Mouse (Mus musculus) CD4-positive naive resting alpha-beta T cell, adult 76 days (primary cell): ENCODE results near the gene E2f2. TPM values are rescaled to one million over a fixed set of nuclear protein-coding genes. Genes with fewer than 3 reads are reported as not detected.

Source experiments
- total RNA-seq: library from RNA; stranded (reverse); gene quantifications from one replicate; pipeline ENCODE4 v1.2.4, GENCODE M21; 2023

E2f2 gene
- total RNA-seq: 11.7 TPM

GRCm38 (mm10) chr4:136172011-136172541, at the start of gene E2f2:
E2f2 (plus strand) TSS chr4:136172394.

GRCm38 (mm10) chr4:136143193-136143976, 28.8 kb upstream of the E2f2 start, which contains the start of gene Id3:
Id3 (plus strand) TSS chr4:136143497.

DNA sequence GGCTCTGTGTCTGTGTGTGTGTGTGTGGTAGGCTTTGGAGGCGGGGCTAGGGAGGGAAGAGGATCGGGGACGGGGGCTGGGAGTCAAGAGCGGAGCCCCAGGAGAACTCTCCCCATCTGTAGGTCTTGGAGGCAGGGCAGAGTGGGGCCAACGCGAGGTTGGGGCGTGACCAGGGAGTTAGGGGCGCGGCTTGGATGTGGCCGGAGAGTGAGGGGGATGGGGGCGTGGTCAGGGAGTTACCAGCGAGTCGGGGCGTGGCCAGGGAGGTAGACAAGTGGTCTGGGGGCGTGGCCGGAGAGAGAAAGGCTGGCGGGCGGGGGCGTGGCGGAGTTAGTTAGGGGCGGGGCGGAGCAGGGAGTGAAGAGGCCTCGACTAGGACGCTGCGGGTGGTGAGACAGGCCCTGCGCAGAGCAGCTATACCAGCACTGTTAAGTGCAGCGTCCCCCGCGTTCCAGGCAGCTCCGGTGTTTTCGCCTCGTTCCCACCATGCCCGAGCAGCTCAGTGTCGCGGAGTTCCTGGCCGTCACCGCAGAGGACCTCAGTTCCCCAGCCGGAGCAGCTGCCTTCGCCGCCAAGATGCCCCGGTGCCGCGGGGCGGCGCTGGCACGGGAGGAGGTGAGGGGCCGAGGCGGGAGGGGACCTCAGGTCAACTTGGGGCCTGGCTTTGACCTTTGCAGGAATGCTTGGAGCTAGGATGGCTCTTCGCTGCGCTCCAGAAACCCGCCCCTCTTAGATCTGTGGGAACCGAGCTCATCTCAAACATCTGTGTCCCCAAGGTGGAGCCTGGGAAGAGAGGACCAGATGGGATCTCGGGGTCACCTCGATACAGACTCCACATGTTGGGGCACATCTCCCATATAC, 34.1 kb downstream of the E2f2 start, which contains the start of gene Asap3:
TSS of gene Asap3 (plus strand) at position 333 of the 861 bp plus-strand sequence.

Other genes starting within 250 kb of the E2f2 start
- 27.3 TPM for gene Hmgcl, start 225.9 kb upstream of the E2f2 start, total RNA-seq
- 6.7 TPM for gene Gale, start 208.7 kb upstream of the E2f2 start, total RNA-seq
- gene Lypla2, start 199.8 kb upstream of the E2f2 start, total RNA-seq: 95.1 TPM
- gene Pithd1, start 185.1 kb upstream of the E2f2 start, total RNA-seq: 27.2 TPM
- 36.0 TPM for gene Eloa, start 150.6 kb upstream of the E2f2 start, total RNA-seq
- gene Rpl11, start 119.0 kb upstream of the E2f2 start, total RNA-seq: 1,200 TPM
- gene Id3, start 28.9 kb upstream of the E2f2 start, total RNA-seq: 18.5 TPM
- gene Asap3, start 34.0 kb downstream of the E2f2 start, total RNA-seq: 0.35 TPM
- 0.91 TPM for gene Tcea3, start 75.3 kb downstream of the E2f2 start, total RNA-seq
- 8.6 TPM for gene Zfp46, start 112.3 kb downstream of the E2f2 start, total RNA-seq
- gene Hnrnpr, start 138.5 kb downstream of the E2f2 start, total RNA-seq: 134 TPM